Mouse (Mus musculus): ENCODE results near the gene Timd2.
"Not testable (repeated sequence)": the region's sequence is repeated elsewhere in the genome, so short reads cannot be mapped to it uniquely, and the experiment has no call there.

Gene Timd2

DNA sequence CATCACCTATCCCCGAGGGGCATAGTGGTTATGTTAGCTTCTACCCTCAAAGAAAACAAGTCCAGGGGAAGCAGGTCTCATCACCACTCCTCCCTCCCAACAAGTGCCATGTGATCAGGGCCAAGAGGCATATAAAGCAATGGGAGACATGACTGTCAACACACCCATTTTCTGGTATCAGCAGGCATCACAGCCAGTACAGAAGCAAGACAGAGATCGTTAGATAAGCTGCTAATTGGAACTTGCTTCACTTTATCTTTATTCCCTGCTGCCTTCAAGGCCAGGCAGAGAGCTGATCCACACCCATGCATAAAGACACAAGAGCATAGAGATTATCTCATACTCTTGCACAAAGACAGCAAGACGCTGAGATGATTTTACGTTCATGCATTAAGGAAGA, 43.6 kb downstream of the Timd2 start:
- DNase-seq, result no peak

DNA sequence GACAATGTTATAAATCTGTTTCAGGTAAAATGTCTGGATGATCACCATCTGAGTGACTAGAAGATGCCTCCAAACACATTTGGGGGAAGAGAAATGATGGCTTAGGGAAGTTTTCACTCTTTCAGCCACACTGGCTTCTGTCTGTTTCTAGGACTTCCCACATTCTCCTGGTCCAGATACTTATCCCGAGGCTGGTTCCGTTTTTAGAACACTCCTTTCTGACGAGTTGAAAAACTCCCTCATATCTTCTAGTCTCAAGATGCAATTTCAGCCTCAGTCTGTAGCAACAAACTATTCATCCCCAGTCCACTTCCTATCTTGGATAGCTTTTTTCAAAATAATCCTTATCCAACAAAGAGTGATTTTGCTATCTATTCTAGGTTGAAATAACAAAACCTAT, 54.4 kb downstream of the Timd2 start:
- DNase-seq, result no peak

DNA sequence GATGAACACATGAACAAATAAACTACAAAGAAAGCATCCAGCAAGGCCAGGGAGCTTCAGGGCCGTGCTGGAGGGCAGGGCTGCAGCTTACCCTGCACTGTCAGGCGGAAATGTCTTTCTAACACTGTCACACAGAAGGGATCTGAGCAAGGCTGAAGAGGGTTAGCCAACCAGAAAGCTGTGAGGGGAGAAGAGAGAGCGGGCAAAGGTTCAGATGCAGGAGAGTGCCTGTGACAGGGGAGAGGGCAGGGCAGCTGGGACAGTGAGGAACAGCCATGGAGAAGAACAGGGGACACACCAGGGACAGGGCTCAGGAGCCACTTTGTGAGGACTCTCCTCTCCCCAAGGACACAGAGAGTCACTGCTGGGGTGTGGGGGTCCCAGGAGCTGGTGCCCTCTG, 57.2 kb downstream of the Timd2 start:
- not testable (repeated sequence) for DNase-seq

DNA sequence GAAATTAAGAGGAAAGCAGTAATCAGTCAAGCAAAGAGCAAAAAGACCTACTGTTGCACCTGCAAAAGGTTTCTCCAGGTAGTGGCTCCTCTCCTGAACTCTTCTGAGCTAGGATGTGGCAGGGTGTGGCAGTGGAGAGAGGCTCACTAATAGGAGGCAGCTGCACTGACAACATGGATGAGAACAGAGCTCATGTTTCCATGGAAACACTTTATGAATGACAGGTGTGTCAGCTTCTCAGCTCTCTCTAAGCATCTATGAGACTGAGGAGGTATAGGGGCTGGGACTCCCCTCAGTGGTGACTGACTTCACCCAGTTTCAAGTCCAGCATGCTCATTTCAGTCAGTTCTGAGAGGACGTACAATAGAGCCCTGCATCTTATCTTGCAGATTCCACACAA, 62.0 kb downstream of the Timd2 start:
- DNase-seq, result no peak

- no peak for DNase-seq
Observed at GRCm38 (mm10) chr11:46636568-46636967, 70.3 kb downstream of the Timd2 start.

- not testable (repeated sequence) for DNase-seq
Observed at GRCm38 (mm10) chr11:46635516-46635915, 71.3 kb downstream of the Timd2 start.

- peak; percentile 52 to 55 for DNase-seq
Observed at GRCm38 (mm10) chr11:46631635-46632034, 75.2 kb downstream of the Timd2 start.

GRCm38 (mm10) chr11:46629211-46629795, 77.6 kb downstream of the Timd2 start, which contains the start of gene Dppa1:
TSS of gene Dppa1 (minus strand) at chr11:46629261.
- DNase-seq, result no peak

DNA sequence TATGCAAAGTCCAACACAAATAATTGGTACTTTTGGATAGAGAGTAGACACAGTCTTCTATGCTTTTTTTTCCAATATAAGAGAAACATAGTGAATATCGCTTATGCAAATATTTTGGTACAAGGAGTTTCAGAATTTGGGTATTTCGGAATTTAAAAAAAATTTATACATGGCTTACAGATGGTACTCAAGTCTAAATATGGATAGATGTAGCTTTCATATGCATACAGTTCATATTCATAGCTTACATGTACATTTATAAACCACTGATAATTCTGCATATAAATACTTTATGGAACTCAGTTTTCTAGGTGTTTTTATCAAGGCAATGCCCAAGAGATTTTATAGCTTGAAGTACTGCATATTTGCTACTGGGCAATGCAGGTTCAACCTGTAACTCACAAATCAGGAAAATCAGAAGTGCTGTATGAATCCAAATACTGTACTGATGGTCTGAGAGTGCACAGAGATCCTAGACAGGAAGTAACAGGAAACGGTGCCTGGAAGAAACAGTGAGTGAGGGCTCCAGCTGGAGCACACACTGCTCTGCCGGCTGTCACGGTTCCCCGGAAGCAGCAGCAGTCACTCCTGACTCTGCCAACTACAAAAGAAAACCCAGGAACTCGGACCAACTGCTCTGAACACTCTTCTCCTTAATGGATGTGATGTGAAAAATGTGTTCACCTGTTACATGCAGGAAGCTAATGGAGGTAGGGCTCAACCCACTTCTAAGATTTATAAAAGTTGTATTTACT, 86.3 kb downstream of the Timd2 start:
- no peak for DNase-seq

DNA sequence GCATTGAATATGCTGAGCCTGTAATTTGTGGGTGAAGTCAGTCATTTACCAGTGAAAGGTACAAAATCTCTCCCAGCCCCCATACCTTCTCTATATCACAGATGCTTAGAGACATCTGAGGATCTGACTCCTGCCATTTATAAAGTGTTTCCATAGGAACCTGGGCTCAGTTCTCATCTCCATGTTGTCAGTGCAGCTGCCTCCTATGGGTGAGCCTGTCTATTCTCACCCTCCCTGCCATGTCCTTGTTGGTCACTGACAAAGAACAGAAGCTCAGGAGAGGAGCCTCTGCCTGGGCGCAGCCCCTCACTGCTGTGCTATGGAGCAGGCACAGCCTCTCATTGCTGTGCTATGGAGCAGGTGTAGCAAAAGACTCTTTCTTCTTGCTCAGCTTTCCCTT, 86.9 kb downstream of the Timd2 start:
- no peak for DNase-seq

Data from kidney, postnatal 25 days (tissue).